Mouse (Mus musculus) common myeloid progenitor, adult 5-6 weeks (primary cell): ENCODE measurements at regions not wholly inside any gene's neighbourhood (a gene's known extent, or its start where the extent isn't known, plus 50 kb on each side); places are given as distances from the start of the nearest gene placed in this dataset.

ENCODE experiments used
- ATAC-seq: replicated peaks from 2 replicates; pipeline ENCODE4 v1.8.0; 2016; ENCODE audit warnings: low read depth, mild to moderate bottlenecking, moderate TSS enrichment, inconsistent platforms; ENCODE audit not compliant: poor library complexity, severe bottlenecking

DNA sequence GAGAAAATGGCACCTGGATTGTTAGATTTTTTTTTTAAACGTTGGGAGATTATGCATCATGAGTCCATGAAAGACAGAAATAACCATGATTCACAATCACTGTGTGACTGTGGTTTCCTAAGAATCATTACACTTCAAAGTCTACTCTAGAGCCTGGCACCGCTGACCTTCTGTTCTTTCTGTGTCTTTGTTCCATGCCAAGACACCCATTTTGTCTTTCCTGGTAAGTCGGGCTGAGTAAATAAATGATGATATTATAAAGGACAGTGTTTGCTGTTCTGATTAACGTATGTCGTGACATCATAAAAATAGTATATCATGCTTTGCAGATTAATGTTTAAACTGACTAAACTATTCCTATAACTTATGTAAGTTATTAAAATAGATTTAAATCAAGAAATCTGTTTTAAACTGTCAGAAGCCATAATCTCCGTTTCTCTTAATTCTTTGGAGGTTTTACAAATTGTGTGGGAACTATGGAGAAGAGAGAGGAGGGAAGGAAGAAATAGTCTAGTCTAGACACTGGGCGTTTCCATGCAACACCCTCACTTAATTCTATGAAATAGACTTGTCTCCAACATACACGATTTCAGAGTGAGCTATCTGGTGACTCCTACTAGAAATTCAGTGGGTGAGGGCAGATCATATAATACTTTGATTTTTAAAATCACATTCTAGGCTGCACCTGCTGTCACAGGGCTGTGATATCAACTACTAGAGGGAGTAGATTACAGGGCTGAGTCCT, 388.7 kb downstream of the Klf5 start:
- no peak for ATAC-seq

DNA sequence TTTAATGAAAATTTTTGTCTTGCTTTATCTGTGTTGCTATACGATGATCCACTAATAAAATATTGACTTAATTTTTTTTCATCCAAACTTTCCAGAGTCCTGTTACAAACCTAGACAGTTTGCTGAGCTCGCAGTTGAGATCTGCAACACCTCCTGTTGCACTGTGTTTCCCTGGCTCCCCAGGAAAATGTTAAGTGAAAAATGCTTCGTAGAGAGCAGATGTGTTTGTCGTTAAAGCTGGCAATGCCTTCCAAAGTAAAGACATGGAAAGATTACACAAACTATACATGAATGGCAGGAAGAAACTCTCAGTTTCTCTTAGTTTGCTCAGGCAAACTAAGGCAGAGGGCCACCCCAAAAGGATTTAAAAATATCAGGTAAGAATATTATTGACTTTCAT, 389.9 kb downstream of the Klf5 start:
- no peak for ATAC-seq

DNA sequence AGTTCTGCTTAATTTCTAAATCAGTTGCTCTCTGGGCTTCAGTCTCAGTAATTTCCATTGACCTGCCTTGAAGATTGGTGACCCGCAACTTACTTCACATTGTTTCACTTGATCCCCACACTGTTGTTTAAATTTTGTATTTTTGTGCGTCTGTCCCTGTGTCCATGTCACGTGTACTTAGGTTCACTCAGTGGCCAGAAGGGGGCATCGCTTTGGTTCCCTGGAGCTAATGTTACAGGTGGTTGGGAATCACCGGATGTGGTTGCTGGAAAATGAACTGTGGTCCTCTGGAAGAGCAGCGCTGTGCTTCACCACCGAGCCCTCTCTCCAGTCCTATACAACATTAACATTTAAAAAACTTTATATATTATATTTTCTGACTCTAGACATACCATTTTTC, 397.8 kb downstream of the Klf5 start:
- no peak for ATAC-seq

DNA sequence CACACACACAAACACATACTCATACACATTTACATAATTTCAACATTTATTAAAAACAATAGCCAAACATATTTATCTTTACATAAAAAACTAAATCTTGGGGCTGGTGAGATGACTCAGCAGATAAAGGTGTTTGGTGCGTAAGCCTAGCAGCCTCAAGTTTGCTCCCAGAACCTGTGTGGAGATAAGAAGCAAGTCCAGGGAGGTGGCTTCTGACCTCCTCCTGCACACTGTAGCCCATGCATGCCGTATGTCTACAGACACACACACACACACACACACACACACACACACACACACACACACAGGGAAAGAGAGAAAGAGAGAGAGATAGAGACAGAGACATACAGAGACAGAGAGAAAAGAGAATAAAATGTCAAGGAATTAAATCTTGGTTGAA, 401.1 kb downstream of the Klf5 start:
- ATAC-seq, result no peak

DNA sequence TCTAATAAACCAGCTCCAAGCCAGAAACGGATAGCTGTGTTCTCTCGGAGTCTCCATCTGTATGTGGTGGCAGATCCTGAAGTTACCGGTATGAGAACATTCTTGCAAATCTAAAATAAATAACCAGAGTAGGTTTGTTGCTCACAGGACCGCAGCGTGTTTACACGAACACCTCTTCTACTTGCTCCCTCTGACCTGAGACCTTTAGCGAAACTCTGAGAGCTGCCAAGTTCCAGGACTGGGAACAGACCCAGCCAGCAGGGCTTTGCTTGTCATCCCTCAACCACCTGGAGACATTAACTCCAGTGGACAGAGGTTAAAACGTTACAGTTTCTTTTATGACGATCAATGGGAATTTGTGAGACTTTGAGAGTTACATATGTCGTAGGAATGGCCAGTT, 407.5 kb downstream of the Klf5 start:
- ATAC-seq, result no peak

DNA sequence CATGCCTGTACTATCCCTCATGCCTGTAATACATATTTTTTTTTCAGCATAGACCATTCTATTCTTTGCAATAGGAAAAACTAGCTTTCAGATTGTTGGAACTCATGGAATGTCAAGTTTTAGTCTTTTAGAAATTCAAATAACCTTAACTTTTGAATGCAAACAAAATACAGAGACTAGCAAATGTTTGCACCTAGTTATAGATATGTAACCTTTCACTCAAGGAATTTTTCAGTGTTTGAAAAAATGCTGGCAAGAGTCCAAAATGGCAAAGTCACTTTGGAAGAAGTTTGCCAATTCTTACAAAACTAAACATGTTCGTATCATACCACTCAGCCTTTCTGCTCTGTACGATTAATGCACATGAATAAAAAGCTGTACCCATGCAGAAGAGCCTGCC, 409.6 kb downstream of the Klf5 start:
- ATAC-seq, result no peak

DNA sequence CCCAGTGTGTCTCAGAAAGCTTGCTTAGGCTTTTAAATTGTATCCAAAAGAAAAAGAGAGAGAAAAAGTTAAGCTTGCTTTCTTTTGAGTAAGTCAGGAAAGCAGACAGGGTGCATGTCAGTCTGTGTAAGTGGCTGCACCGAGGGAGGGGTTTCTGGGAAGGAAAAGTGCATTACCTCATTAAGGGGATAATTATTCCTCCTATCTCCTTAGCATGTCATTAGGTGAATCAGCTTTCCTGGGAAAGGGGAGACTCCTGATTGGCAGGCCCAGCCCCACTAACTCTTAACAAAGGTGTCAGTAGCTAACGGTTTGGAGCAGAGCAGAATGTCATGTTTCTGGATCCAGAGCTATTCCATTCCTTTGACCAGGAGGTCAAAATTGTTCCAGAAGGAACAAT, 411.3 kb downstream of the Klf5 start:
- ATAC-seq, result no peak

DNA sequence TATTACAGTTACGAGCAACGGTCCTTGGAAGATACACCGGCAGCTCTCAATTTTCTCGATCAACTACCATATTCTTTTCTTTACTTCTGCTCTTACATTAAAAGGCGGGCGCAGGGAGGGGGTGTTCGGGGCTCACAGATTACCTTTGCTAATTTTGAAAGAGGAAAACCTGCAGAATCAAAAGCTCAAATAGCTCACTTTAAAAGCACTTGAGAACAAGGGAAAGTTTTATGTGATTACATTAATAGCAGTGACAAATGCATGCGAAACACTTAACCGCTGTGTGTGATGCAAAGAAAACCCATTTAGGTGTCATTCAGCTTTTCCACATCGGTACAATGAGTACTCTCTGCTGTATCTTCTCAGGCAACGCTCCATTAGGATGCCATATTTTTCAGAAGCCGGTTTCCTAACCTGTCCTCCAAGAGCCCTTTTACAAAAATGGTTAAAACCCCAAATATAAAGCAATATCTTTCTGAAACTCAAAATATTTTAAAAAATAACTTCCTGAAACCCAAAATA, 412.2 kb downstream of the Klf5 start:
- no peak for ATAC-seq

DNA sequence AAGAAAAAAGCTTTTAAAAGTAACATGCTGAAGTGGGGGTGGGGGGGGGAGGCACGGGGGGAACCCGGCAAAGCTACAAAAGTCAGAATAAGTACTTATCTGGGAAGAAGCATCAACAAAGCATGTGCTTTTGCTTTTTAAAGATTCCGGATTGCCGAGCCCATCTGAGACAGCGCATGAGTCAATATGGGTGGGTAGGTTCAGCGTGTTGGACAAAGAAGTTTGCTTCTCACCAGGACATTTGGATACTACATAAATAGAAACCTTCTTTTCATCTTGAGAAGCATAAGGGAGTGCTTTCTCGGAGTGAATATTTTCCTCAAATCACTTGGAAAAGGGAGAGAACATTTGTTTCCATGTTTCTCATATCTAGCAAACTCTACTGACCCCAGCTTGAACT, 414.1 kb downstream of the Klf5 start:
- no peak for ATAC-seq

DNA sequence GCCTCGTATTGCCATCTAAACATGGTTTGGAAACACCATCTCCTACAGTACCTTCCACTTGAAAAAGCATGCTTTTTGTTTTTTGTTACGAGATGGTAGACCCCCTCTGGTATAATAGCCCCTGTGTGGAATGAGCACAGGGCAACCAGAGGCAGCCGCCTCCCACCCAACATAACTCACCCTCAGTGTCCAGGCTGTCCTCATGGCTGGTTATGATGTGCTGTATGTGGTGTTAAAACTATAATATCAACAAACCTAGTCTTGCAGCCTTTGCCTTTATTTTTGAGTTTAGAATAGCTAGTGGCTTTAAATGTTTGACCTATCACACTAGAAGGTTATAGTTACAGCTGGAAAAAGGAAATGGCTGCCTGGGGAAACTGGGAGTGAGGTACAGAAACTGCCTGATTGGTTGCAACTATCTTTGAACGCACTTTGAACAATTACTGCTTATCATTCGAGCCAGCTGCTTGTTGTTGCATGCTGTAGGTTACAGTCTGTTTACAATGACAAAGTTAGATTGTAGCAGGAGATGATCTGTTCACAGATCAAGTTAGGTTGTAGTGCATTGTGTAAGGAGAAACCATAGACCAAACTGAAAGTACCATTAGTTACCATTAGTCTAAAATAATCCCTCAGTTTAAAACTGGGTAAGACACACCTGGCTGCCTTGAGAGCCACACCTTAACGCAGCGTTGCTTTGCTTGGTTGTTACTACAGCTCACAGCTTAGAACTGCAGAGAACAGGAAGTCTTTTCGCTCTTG, 414.8 kb downstream of the Klf5 start:
- ATAC-seq, result no peak

DNA sequence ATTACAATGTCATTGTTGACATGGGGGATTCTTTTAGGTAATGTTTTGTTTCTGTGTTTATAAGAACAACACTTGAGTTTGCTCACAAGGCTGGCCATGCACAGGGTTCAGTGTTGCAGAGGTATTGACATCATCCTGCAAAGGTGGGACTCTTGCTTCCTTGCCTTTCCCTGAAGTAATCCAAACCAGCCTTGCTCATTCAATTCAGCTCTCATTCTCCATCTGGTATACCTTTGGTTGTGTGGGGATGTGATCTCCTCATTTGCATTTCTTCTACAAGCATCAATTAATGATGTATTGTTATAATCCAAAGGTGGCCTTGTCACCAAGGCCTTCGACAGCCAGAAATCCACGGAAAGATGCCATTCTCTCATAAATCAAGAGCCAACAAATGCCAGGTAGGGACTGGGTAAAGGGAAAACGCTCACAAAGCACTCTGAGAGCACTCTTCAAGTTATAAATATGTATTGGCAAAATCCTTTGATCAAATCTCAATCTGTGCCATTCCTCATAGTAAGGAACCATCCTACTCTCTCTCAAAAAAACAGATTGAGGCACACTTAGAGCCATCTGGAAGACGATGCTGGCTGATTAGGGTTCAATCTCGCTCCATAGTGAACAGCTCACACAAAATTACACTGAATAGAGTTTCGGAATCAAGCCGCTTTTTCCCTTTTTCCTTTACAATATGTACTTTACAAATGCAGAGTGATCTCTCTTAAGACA, 435.1 kb downstream of the Klf5 start:
- ATAC-seq, result no peak

DNA sequence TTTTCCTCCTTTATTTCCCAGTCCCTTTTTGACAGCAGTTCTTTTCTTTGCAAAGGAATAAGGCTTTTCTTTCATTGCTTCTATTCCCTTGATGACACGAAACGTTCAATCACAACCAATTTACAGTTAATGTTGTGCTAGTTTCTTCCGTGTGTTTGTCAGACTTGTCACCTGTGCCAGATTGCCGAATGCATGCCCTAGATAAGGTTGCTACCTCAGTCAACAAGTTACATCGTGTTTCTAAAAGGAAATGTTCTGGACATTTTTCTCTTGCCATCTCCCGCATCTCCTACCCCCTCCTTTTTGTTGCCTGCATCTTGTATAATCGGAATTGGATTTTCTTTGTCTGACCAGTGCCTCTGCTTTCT, 435.7 kb downstream of the Klf5 start:
- no peak for ATAC-seq

DNA sequence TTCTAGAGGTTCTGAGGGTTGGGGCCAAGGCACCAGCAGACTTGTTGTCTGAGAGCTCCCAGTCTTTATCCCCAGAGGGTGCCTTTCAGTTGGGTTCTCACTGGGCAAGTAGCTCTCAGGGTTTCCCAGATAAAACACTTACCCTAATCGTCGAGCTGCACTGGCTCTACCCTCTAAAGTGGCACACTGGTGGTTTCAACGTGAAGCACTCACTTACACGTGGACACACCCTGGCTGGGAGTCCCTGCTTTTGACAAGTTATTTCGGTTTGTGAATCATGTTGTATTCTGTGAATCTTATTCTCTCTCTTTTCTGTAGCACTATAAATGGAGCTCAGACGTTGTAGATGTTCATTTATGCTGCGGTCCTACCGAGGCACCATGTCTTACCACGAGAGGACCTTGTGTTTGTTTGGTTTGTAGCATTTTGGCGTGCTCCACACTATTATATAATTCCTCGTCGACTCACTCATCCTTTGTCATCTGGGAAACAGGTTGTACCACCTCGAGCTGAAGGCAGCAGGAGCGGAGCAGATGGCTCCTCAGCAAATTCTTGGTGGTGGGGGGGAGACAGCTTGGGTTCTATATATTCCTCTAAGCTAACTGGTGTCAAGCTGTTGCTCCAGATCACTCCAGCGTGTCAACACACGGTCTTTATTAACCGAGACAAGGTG, 445.3 kb downstream of the Klf5 start:
- ATAC-seq, result no peak

DNA sequence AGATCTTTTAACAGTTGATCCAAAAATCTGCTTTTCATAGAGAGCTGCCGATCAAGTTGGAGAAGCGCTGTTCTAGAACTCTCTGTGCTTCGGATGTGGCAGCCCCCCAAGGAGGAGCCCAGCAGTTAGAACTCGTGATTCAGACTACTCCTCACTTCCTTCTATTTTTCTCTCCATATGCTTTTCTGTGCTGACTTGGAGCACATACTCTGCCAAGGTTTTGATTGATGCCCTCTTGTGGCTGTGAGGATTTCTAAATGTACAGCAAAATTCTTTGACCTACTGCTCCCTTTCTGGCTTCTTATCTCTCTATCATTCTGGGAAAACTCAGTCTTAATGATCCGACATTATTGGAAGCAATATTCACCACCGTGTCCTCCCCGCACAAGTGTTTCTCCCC, 446.7 kb downstream of the Klf5 start:
- ATAC-seq, result no peak

DNA sequence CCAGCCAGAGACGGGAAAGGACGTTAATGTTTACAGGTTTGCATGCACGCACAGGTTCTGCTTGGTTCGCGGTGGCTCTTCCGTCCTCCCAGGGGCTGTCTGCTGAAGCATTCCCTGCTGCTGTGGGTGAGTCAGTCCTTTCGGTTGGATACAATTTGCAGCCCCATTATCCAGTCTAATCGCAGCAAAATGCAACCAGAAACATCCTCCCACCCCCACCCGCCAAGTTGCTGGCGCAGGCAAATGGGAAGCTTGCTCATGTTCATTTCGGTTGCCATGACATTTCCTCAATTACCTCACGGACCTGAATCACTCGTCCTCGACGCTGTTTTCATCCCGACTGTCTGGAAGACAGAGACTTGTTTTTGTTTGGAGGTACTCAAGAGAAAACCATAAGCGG, 449.7 kb downstream of the Klf5 start:
- ATAC-seq, result no peak

DNA sequence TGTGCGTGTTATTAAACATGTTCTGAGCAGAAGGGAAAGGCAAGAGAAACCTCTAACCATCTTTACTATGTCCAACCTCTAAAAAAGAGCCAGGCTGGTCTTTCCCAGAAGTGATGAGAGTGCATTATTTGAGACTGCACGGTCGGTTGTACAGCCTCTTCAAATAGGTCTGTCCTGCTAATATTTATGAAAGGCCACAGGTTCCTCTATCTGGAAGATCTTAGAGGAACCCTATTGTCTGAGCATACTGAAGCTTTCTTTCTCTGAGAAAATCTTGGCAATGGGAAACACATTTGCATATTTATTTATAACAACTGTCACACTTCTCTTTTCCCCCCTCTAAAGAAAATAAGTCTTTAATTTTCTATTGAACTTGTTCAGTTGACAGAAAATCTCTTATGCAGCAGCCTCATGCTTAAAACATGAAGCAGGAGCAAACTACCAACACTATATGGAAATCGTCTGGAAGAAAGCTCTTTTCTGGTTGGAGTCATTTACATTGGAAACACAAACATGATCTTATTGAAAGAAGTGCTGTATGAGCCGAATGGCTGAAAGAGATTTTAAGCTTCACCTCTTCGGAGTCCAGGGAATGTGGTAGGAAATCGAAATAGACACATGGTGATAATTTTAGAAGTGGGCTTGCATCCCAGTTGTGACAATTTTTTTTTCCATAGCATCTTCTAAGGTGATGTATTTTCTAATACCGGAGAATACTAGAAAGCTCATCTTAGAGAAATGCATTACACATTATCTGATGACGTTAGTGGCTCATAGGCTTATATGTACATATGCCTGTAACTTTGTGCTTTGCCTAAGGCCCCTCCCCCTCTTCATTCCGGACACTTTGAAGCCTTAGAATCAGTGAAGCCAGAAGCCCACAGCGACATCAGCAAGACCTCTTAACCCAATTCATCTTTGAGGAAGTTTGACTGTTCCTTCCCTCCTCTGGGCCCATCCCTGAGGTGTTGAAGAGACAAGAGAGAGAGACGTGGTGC, 451.1 kb downstream of the Klf5 start:
- no peak for ATAC-seq

DNA sequence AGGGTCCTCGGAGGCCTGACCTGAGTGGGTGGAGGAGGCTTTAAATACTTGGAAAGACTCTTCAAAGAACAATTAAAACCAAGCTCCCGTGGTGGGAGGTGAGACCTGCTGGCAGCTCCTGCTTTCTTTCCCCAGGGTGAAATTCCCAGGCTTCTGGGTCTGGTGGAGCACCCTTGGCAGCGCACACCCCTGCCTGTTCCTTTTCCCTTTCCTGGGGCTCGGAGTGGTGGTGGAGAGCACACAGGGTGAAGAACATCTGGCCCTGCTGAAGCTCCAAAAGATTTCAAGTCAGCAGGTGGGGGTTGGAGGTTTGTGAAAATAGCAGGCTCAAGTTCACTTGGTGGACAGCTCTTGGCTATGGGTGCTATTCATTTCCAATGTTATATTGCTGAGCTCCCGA, 459.6 kb downstream of the Klf5 start:
- ATAC-seq, result no peak

DNA sequence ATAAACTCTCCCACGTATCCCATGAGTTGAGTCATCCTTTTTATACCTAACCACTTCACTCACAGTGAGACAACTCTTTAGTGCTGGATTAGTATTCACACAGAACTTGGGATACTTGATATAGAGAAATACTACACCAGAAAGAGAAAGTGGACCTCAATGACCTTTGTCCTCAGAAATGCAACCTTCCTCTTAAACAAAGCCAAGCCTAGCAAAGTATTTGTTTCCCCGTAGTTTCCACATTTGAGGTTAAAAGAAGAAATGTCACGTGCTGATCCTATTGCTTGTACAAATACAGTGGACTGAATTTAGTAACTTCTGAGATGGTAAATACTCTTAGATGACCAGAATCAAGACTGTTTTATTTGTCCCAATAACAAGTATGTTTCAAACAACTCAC, 464.8 kb downstream of the Klf5 start:
- ATAC-seq, result no peak

DNA sequence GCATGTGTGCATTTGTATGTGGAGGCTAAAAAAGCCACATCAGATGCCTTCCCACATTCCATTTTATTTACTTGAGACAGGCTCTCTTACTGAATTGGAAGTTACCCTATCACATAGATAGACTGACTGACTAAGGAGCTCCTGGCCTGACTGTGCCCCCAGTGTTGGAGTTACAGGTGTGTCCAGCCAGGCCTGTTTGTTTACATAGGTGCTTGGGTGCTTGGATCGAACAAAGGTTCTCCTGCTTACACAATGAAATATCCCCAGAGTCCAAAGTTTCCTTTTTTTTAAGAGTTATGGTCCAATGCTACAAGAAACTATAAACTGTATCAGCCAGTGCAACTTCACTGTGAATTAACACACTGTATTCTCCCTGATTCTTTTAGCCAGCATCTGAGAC, 472.5 kb downstream of the Klf5 start:
- no peak for ATAC-seq
